Mouse (Mus musculus): ENCODE measurements around the gene Il1f8. TPM values are rescaled to one million over a fixed set of nuclear protein-coding genes. Genes with fewer than 3 reads are reported as not detected.
"Not testable (repeated sequence)": the region's sequence is repeated elsewhere in the genome, so short reads cannot be mapped to it uniquely, and the experiment has no call there.

Gene Il1f8
- not detected for total RNA-seq (2021)
- long read RNA-seq, experiment 1, result 0 reads
- long read RNA-seq, experiment 2, result 0 reads

DNA sequence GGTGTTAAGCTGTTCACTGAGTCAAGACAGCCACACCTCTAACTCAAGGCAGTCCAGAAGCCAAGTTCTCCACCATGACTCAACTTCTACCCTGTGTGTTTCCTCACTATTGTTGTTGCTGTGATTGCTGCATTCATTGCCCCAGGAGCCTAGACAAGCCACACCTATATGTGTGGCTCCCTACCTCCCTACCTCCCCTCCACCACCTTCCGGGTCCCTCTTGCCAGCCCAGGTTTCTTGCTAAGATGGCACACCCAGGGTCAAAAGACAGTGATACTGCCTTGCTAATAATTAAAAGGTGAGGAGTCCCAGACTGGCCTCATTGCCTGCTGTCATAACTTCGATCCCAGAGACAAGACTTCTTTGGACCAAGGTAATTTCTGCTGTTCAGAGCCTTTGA is at the start of gene Il1f8:
Gene Il1f8 (plus strand): TSS at position 301 of the 400 bp plus-strand sequence.
- no peak for DNase-seq (ENCODE audit: low spot score in 2 of 2)

DNA sequence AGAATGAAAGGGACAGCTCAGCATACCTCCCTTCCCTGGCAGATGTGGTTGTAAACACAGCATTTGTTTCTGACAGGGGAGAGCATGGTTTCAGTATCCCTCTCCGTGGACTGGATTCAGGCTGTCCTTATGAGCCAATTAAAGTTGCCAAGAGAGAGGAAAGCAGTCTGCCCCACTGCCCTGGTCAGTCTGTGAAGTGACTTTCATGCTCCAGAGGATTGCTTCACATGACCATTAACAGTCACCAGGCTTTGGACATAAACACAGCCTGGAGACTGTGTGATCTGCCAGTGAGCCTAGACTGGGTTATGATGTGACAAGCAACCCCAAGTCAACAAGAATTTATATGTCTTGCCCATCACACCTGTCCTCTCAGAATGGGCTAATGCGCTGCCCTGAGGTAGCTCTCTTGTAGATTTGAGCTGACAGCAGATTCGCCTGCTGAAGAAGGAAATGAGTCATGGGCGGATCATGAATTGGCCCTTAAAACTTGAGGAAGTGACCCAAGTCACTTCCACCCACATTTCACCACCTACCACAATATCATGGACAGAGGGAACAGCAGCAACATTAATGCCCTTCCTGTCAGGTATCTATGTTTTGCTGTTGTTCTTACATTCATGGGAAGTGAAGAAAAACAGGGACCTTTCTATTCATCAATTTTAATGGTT is 49.2 kb upstream of the Il1f8 start:
- no peak for DNase-seq (ENCODE audit: low spot score in 2 of 2)

DNA sequence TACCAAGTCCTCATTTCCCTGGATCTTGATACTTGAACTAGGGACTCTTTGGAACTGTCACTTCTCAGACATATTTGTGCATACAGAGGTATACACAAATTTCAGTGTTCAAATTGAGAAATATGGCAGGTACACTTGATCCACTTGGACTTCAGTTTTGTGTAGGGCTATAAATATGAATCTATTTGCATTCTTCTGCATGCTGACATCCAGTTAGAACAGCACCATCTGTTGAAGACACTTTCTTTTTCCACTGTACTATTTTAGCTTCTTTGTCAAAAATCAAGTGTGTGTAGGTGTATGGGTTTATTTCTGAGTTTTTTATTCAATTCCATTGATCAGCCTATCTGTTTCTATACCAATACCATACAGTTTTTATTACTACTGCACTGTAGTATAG is 43.9 kb upstream of the Il1f8 start:
- DNase-seq (ENCODE audit: low spot score in 2 of 2), result no peak

DNA sequence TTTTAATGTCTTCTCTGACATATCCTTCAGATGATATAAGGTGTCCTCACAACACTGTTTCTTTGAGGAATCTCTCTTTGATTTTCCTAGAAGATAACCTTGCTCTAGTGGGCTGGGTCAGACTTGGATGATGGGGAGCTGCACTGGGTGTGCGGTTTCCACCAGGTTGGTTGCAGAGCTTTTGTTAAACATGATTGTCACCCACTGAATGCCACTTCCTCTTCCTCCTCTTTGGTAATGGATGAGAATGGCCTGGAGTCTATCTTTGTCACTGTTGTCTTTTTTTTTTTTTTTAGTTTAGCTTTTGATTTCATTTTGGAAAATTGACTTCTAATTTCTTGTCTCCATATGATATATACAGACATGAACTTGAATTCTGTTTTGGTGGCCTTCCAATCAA is 18.6 kb upstream of the Il1f8 start:
- DNase-seq (ENCODE audit: low spot score in 2 of 2), result no peak

DNA sequence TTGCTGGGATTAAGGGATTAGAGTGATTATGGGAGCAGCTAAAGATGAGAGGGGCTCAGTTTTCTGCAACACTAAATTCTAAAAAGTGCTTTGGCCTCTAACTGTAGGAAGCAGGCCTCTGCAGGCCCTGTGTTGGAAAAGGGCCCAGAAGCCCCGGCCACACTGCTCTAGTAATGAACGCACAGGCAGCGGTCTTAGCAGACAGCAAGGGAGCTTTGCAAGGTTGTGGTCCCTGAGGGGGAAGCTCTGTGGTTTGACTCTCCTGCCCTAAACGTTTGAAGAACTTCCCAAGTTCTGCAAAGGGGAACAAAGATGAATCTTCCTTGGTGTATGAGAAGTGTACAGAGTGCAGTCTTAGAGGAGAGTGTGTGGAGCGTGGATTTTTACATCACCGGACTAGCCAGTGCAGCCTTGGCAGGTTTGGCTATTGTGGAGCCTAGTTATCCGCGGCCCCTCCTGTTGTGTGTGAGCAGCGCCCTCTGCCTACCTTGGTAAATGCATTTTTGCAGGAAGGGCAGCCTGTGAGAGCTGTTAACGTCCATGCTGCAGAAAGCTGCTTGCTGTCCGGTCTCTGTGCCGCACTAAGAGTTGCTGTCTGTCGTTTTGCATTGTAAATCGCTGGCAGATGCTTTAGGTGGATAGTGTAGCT is 28.8 kb downstream of the Il1f8 start:
- DNase-seq (ENCODE audit: low spot score in 2 of 2), result not testable (repeated sequence)

DNA sequence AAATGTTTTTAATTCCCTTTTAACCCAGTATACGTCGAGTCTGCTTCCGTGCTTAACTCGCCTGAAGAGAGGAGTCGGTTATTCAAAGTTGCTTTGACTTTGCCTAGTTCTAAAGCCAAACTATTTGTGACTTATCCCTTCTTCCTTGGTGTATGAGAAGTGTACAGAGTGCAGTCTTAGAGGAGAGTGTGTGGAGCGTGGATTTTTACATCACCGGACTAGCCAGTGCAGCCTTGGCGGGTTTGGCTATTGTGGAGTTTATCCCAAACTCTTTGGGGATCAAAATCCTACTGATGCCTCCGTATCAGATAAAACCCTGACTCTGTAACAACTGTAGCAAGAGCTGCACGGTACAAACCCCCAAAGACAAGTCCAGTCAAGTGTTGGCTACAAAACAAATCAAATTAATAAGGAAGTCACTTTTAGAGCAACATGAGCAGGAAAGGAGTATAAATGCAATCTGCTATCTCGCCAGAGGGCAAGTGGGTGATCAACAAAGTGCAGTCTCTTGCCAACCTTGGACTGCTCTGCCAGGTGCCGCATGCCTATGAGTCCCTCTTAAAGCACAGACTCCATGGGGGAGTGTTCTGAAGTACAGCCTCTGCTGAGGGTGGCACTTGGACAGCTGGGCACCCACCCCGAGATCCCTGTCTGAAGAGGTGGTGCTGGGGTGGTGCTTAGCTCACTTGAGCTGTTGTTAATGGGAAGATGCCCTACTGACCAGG is 29.6 kb downstream of the Il1f8 start:
- not testable (repeated sequence) for DNase-seq (ENCODE audit: low spot score in 2 of 2)

DNA sequence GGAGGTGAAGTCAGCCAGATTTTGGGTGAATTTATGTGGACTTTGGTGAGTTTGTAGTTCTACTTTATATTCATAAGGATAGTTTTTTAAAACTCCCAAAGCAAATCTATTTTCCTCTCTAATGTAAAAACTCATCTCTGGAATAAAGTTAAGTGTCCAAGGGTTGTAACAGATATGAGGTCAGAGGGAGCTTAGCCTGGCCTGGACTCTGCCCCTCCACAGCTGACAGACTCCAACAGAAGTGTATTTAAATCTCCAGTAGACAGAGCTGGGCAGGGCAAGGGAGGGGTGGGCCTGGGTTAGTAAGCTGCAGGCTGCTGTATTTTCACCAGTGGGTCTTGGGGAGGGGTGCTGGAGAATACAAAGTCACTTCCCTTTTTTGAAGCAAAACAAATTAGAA is 31.1 kb downstream of the Il1f8 start:
- not testable (repeated sequence) for DNase-seq (ENCODE audit: low spot score in 2 of 2)

DNA sequence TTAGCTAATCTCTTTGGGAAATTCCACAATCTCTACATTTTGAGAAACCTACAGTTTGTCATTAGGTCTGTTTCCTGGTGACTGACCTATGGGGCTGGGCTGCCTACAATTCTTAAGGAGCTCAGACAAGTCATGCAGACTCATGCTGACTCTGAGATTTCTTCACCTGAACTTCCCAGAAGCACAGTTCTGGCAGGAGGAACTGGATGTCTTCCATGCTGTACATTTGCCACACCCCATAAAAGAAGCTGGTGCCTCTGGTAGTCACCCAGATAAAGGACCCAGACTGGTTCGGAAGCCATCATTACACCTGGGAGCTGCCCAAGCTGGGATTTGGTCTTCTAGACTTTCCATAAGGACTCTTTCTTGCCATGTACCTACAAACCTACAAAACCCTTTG is 33.2 kb downstream of the Il1f8 start, which contains the start of gene Il1f9:
Gene Il1f9 (plus strand): TSS at position 301 of the 400 bp plus-strand sequence.
- no peak for DNase-seq (ENCODE audit: low spot score in 2 of 2)

DNA sequence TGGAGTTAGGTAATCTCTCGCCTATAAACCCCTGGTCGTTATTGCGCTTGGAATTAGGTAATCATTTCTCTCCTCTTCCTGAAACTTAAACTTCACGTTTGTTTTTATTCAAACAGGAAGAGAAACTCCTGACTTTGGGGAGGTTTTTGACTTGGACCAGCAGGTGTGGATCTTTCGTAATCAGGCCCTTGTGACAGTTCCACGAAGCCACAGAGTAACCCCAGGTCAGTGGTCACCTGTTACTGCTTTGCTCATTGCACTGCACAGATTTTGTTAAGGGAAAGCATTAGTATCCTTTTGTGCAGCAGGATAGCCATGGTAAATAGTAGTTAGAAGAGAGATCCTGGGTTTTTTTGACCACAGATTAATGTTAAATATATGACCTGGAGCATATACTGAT is 34.6 kb downstream of the Il1f8 start:
- DNase-seq (ENCODE audit: low spot score in 2 of 2), result no peak

DNA sequence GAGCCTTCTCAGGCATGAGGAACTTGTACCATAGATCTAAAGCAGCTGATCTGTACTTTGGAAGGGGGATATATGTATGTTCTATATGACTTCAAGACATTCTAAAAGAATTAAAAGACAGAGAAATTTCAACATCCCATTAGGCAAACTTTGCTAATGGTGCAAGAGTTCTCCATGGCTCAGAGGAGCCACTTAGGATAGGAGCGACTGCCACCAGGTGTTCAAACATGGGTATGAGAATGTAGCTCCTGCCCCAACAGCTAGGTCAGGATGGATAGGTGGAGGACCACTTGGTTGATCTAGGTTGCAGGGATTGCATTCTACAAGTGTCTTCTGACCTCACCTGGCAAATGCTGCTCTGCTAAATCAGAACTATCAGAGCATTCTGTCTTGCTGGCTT is 35.2 kb downstream of the Il1f8 start:
- DNase-seq (ENCODE audit: low spot score in 2 of 2), result no peak

Other genes starting within 250 kb of the Il1f8 start
- gene Hnmt, start 103.8 kb upstream of the Il1f8 start, total RNA-seq (2021), result 10 to 100 TPM; 12.3 to 12.4 TPM
- not detected for gene Tbpl2, start 56.6 kb upstream of the Il1f8 start, total RNA-seq (2021)
- not detected for gene Il1f9, start 33.3 kb downstream of the Il1f8 start, total RNA-seq (2021)
- gene Il1f6, start 62.3 kb downstream of the Il1f8 start, total RNA-seq (2021), result not detected
- gene Il1f5, start 123.8 kb downstream of the Il1f8 start, total RNA-seq (2021), result not detected
- not detected for gene Il1f10, start 138.0 kb downstream of the Il1f8 start, total RNA-seq (2021)
- under 1 TPM; 0.28 to 0.99 TPM for gene Il1rn, start 183.7 kb downstream of the Il1f8 start, total RNA-seq (2021)
- gene Psd4, start 214.4 kb downstream of the Il1f8 start, total RNA-seq (2021), result 1 to 10 TPM; 1.6 to 3.1 TPM

All from adrenal gland, postnatal 4 days (tissue).